Mouse (Mus musculus): ENCODE results near the gene Gm5737.

The Gm5737 gene

GRCm38 (mm10) chr7:120878271-120878670 is 66.1 kb downstream of the Gm5737 start:
- no peak for DNase-seq

DNA sequence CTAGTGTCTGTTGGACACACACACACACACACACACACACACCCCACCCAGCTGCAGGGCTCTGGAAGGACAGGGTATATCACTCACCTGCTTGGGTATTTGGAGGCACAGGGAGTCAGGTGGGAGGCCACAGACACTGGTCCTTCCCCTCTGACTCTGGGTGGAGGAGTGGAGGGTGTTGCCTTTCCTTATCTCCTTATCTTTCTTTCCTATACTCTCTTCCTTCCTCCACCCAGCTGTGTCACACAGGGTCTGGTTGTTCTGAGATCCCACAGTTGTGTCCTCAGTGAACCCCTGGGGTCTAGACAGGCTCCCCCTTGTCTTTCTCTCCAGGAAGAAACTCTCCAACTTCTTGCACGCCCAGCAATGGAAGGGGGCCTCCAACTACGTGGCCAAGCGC is 67.8 kb downstream of the Gm5737 start:
- DNase-seq, result no peak

DNA sequence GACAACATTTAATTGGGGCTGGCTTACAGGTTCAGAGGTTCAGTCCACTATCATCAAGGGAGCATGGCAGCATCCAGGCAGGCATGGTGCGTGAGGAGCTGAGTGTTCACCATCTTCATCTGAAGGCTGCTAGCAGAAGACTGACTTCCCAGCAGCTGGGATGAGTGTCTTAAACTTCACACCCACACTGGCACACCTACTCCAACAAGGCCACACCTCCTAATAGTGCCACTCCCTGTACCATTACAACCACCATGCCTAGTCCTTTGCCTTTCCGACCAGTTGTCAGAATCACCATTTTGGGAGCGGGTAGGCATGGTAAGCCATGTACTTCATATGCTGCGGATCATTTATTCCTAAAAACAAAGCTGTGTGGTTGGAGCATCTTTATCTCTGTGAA is 68.6 kb downstream of the Gm5737 start:
- no peak for DNase-seq

Measured in heart, adult 11 months (tissue).